ENCODE assay signal across 18 mouse cellular contexts in the genomic region with DNA sequence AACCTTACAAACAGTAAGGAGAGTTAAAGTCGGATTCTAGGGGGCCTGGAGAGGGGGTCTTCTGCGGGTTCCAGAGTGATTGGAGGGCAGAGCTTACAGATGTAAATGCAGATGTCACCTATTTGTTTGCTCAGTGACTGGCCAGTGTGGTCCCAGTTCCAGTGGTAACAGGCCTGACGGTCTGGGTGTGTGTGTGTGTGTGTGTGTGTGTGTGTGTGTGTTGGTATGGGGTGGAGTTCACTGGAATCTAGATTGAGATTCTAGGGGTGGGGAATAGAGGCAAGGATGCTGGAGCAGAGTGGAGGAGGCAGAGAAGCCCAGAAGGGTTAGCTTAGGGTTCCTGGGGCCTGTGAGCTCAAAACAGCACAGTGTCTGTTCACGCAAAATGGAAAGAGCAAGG. TPM values are rescaled to one million over a fixed set of nuclear protein-coding genes. Genes with fewer than 3 reads are reported as not detected.
DNase-seq lines count a peak whose midpoint lies in the region; ATAC-seq lines count a peak whose summit lies in the region.
"Had no signal": no experiment of that assay in that cellular context is flagged by ENCODE, and none has a peak within 500 bp of the region (broad histone marks: within the 10 kb centered on the region; RNA-seq: fewer than 3 reads in every experiment).

No protein-coding gene starts in this region.

- DNase-seq in heart, adult 9 months (ENCODE audit: low spot score in 2 of 2), result no peak
- no peak for DNase-seq in liver
- no peak for DNase-seq in embryonic facial prominence, embryonic 10.5 days (ENCODE audit: low spot score)
- no peak for DNase-seq in retina, embryonic 14.5 days (ENCODE audit: low spot score)
- DNase-seq: cerebellum, postnatal 10 days; midbrain, embryonic 14.5 days; thymus, adult 2 months had no signal

- no peaks in the 10 kb centered on the region for H3K9me3 ChIP-seq in heart, embryonic 11.5 days (replicated peaks; ENCODE audit: control insufficient read depth, low read length)
- no peaks in the 10 kb centered on the region for H3K9me3 ChIP-seq in liver, embryonic 12.5 days (replicated peaks)
- no peaks in the 10 kb centered on the region for H3K9me3 ChIP-seq in embryonic facial prominence, embryonic 10.5 days
- no peaks in the 10 kb centered on the region for H3K9me3 ChIP-seq in liver, embryonic 15.5 days (replicated peaks)
- no peaks in the 10 kb centered on the region for H3K9me3 ChIP-seq in kidney, embryonic 14.5 days (ENCODE audit: control insufficient read depth, low read length)
- H3K9me3 ChIP-seq: forebrain, embryonic 15.5 days had no signal

- 52% methylated on average over 4 of the region's 4 CpGs for WGBS in heart, embryonic 11.5 days (ENCODE audit: insufficient replicate concordance)
- WGBS in liver, embryonic 12.5 days (ENCODE audit: insufficient replicate concordance), result 52% methylated on average over 4 of the region's 4 CpGs
- 54% methylated on average over 4 of the region's 4 CpGs for WGBS in embryonic facial prominence, embryonic 10.5 days
- WGBS in liver, embryonic 15.5 days (ENCODE audit: insufficient replicate concordance), result 39% methylated on average over 4 of the region's 4 CpGs
- WGBS in kidney, embryonic 14.5 days, result 68% methylated on average over 4 of the region's 4 CpGs

- no peaks in the 10 kb centered on the region for H3K27me3 ChIP-seq in heart, embryonic 11.5 days (ENCODE audit: control insufficient read depth, insufficient read depth, low read length)
- no peaks in the 10 kb centered on the region for H3K27me3 ChIP-seq in liver, embryonic 12.5 days (replicated peaks)
- H3K27me3 ChIP-seq in embryonic facial prominence, embryonic 10.5 days (replicated peaks; ENCODE audit: low read depth, poor library complexity, severe bottlenecking), result peaks cover 13% of the 10 kb centered on the region; the same call in 1 of the 2 replicates
- H3K27me3 ChIP-seq in liver, embryonic 15.5 days, result no peaks in the 10 kb centered on the region
- H3K27me3 ChIP-seq in kidney, embryonic 14.5 days (ENCODE audit: control insufficient read depth, insufficient read depth, low read length), result 0 out of 2 replicates have a peak, but pooled peaks cover 4% of the 10 kb centered on the region
- H3K27me3 ChIP-seq: CH12.LX; forebrain, embryonic 15.5 days had no signal

- H3K36me3 ChIP-seq in heart, embryonic 11.5 days (ENCODE audit: control insufficient read depth, insufficient read depth, low read length), result no peaks in the 10 kb centered on the region
- no peaks in the 10 kb centered on the region for H3K36me3 ChIP-seq in liver, embryonic 12.5 days
- H3K36me3 ChIP-seq in embryonic facial prominence, embryonic 10.5 days (replicated peaks), result no peaks in the 10 kb centered on the region
- no peaks in the 10 kb centered on the region for H3K36me3 ChIP-seq in liver, embryonic 15.5 days (replicated peaks)
- no peaks in the 10 kb centered on the region for H3K36me3 ChIP-seq in kidney, embryonic 14.5 days (ENCODE audit: control insufficient read depth, insufficient read depth, low read length)
- H3K36me3 ChIP-seq: forebrain, embryonic 15.5 days had no signal

- H3K27ac ChIP-seq in heart, embryonic 11.5 days (ENCODE audit: low read depth, low read length), result peak overlapping the region; percentile 70; the same call in 1 of the 2 replicates
- H3K27ac ChIP-seq in liver, embryonic 12.5 days, result peak overlapping the region; percentile 43
- H3K27ac ChIP-seq in embryonic facial prominence, embryonic 10.5 days (replicated peaks), result peak overlapping the region; percentile 82
- peak overlapping the region; percentile 45 for H3K27ac ChIP-seq in liver, embryonic 15.5 days (replicated peaks)
- H3K27ac ChIP-seq in kidney, embryonic 14.5 days (ENCODE audit: low read depth, low read length), result no peak overlapping the region
- H3K27ac ChIP-seq: forebrain, embryonic 15.5 days; layer of hippocampus, adult 2 months; liver, embryonic 14.5 days had no signal

- no peak overlapping the region for H3K4me2 ChIP-seq in heart, embryonic 11.5 days
- no peak overlapping the region for H3K4me2 ChIP-seq in liver, embryonic 12.5 days
- no peak overlapping the region for H3K4me2 ChIP-seq in liver, embryonic 15.5 days
- H3K4me2 ChIP-seq in kidney, embryonic 14.5 days (replicated peaks; ENCODE audit: low read depth, low read length), result no peak overlapping the region
- H3K4me2 ChIP-seq: forebrain, embryonic 15.5 days had no signal

- peaks cover 54% of the 10 kb centered on the region for H3K4me1 ChIP-seq in heart, embryonic 11.5 days (ENCODE audit: control insufficient read depth, insufficient read depth, low read length)
- H3K4me1 ChIP-seq in liver, embryonic 12.5 days, result peaks cover 81% of the 10 kb centered on the region
- H3K4me1 ChIP-seq in embryonic facial prominence, embryonic 10.5 days, result peaks cover 72% of the 10 kb centered on the region
- H3K4me1 ChIP-seq in liver, embryonic 15.5 days (replicated peaks), result peaks cover 57% of the 10 kb centered on the region
- peaks cover 36% of the 10 kb centered on the region for H3K4me1 ChIP-seq in kidney, embryonic 14.5 days (ENCODE audit: control insufficient read depth, insufficient read depth, low read length)

- no peak for ATAC-seq in heart, embryonic 11.5 days (replicated peaks; ENCODE audit: insufficient number of reproducible peaks, low FRiP score, low TSS enrichment)
- ATAC-seq in liver, embryonic 12.5 days, result no peak
- ATAC-seq in liver, embryonic 15.5 days (ENCODE audit: insufficient read depth), result no peak
- no peak for ATAC-seq in kidney, embryonic 14.5 days (ENCODE audit: low FRiP score, low TSS enrichment)
- ATAC-seq: forebrain, embryonic 15.5 days; hindbrain, embryonic 16.5 days had no signal

- H3K9ac ChIP-seq in heart, embryonic 11.5 days (ENCODE audit: low read depth, low read length), result 0 out of 2 replicates have a peak overlapping the region, but pooled peaks have one; percentile 22
- 0 out of 2 replicates have a peak overlapping the region, but pooled peaks have one; percentile 19 for H3K9ac ChIP-seq in liver, embryonic 12.5 days
- H3K9ac ChIP-seq in liver, embryonic 15.5 days, result no peak overlapping the region
- no peak overlapping the region for H3K9ac ChIP-seq in kidney, embryonic 14.5 days (ENCODE audit: low read depth, low read length)
- H3K9ac ChIP-seq: forebrain, embryonic 15.5 days had no signal

- no peak overlapping the region for H3K4me3 ChIP-seq in heart, embryonic 11.5 days (ENCODE audit: low read depth, low read length)
- no peak overlapping the region for H3K4me3 ChIP-seq in liver, embryonic 12.5 days
- H3K4me3 ChIP-seq in embryonic facial prominence, embryonic 10.5 days, result no peak overlapping the region
- no peak overlapping the region for H3K4me3 ChIP-seq in liver, embryonic 15.5 days (replicated peaks)
- H3K4me3 ChIP-seq in kidney, embryonic 14.5 days (ENCODE audit: low read length), result no peak overlapping the region
- H3K4me3 ChIP-seq: forebrain, embryonic 15.5 days; layer of hippocampus, adult 2 months had no signal

RNA-seq across cellular contexts. Expression of gene 1700122O11Rik, which starts 32.3 kb away (rescaled TPM):
- not detected in 2 replicates for polyA plus RNA-seq in heart, embryonic 11.5 days (2014; fragmentation: Nextera tagmentation; extraction: Ambion mirVana)
- not detected in 2 replicates for polyA plus RNA-seq in liver, embryonic 12.5 days (2016; fragmentation: Nextera tagmentation; extraction: Ambion mirVana)
- not detected in 2 replicates for polyA plus RNA-seq in embryonic facial prominence, embryonic 10.5 days (2016; fragmentation: Nextera tagmentation; extraction: Ambion mirVana)
- polyA plus RNA-seq in liver, embryonic 15.5 days (2015; fragmentation: Nextera tagmentation; extraction: Ambion mirVana), result not detected in 2 replicates
- not detected in 2 replicates for polyA plus RNA-seq in kidney, embryonic 14.5 days (2014; fragmentation: Nextera tagmentation; extraction: Ambion mirVana)
- polyA plus RNA-seq: forebrain, embryonic 15.5 days; heart, embryonic 16.5 days; hindbrain, embryonic 16.5 days; kidney, postnatal 0 days; liver, embryonic 14.5 days; midbrain, embryonic 14.5 days; thymus, adult 2 months had no signal

Comparison
In these comparisons a context has a peak if more than half of its experiments do, and no peak if none do; other contexts are left out.
1. H3K9ac ChIP-seq: peak in heart, embryonic 11.5 days (single experiment) and liver, embryonic 12.5 days (single experiment); none in liver, embryonic 15.5 days (single experiment) and kidney, embryonic 14.5 days (single experiment).